Mouse (Mus musculus) heart, adult 8-10 months (tissue): ENCODE measurements around the gene Stard13. TPM values are rescaled to one million over a fixed set of nuclear protein-coding genes. Genes with fewer than 3 reads are reported as not detected.

Experiments
- DNase-seq: peaks from one replicate; pipeline ENCODE4 v3.0.0; 2022; ENCODE audit warnings: low spot score
- total RNA-seq, 4 experiments: library from RNA; stranded (reverse); gene quantifications; 2 replicates each; pipeline ENCODE4 v1.2.4; 2022

The Stard13 gene
- total RNA-seq, 4 experiments from 2014 or later = 24.3 to 29.4 (median 27.4) TPM

GRCm38 (mm10) chr5:151059772-151060171 lies 173.9 kb downstream of the Stard13 start:
- no peak for DNase-seq

DNA sequence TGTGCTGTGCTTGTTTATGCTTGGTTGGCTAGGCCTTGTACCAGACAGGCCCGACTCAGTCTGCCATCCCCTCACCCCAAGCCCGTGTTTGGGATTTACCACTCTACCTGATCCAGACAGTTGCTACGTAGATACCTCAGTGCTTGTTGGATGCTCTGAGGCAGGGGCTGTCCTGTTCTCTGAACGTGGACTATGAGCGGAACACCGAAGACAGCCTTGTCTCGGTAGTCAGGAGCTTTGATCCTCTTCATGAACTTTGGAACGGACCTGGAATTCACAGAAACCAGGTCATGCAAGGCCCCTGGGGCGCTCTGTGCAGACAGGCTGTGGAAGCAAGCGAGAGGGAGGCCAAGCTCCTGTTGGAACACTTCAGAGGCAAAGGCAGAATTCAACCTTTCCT lies 174.3 kb downstream of the Stard13 start:
- no peak for DNase-seq

- no peak for DNase-seq
Measured at GRCm38 (mm10) chr5:151057716-151058115, 175.9 kb downstream of the Stard13 start.

DNA sequence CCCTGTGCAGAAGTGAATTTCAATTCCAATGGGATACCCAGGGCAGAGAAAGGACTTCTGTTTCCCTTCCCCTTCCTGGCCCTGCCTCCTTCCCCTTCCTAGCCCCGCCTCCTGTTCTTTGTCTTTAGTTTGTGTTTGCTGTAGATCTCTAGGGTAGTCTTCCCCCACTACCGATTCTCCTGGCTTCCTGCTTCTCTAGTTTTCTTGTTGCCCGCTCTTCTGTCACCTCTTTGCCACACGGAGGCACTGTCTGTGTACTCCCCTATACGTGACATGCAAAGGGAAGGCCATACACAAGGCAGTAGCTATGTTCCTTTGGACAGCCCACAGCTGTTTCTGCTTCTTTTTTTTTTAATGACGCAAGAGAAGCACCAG lies 176.7 kb downstream of the Stard13 start:
- DNase-seq = peak; percentile 70

DNA sequence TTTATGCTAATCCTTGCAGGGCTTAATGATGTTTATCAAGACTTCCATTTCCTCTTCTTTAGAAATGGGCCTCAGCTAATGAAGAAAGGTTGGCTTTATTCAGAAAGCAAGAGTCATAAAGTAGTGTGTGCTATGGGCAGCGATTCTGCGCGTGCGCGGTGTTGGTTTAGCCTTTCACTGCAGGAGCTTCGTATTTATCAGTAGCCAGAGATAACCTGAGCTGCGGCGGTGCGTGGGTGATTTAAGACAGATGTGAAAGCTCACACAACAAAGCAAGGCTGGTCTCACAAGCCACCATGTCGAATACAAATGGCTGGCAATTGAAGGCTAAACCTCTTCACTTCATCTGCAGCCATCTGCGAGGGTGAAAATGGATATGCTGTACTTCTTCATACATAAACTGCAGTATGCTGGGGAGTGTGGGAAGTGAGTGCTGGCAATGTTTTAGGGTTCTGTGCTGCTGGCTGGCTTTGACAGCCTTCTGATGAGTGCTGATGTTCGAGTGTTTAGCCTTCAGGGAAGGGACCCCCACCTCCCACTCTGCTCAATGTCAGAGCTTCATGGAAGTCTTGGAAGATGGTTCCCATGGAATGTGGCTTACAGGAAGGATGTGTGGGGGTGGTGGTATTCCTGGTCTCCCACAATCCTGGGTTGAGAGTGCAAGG lies 177.2 kb downstream of the Stard13 start:
- DNase-seq = no peak

GRCm38 (mm10) chr5:151055426-151056090 lies 178.1 kb downstream of the Stard13 start:
- no peak for DNase-seq

GRCm38 (mm10) chr5:151054743-151055114 lies 178.9 kb downstream of the Stard13 start:
- DNase-seq = no peak

DNA sequence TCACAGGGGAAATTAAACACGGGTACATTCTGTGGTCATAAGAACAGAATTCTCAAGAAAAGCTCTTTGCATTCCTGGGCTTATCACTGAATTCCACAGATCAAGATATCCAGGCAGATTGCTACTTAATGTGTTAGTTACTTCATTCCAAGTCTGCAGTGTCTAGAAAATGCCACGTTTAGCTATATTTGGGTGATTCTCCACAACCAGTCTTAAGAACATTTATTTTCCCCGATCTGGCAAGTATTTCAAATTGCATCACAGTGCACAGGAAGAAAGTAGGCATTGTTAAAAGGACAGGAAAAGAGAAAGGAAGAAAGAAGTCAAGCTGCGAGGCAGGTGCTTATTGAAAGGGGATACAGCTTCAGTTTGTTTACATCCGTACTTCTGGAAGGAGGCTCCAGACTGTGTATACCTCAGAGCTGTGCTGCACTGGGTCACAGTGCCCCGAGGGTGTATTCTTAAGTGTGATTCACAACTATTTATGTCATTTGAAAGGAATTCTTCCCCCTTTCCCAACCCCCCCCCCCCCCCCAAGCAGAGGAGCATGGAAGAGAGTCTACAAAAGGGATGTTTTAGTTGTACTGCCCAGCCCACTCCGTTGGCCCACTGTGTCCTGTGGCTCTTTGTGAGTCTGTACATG lies 179.4 kb downstream of the Stard13 start:
- no peak for DNase-seq

DNA sequence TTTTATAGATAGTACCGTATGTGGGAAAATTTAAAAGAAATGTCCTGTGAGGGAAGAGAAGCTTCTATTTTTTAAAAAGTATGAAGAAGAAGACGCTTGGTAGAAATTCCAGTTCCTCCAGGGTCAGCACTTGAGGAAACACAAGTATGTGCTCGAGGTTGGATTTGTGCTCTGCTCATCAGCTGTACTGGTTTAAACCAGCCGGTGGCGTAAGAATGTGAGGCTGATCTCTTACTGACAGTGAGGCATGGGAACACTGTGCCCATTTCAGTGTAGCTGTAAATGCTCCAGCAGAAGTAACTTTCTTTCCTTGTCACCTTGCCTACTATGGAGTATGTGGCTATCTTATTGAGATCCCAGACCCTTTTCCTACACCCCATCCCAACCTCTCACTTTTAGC lies 180.4 kb downstream of the Stard13 start:
- no peak for DNase-seq

- DNase-seq = no peak
Measured at GRCm38 (mm10) chr5:151052331-151052730, 181.3 kb downstream of the Stard13 start.

- DNase-seq = peak; percentile 45
Measured at GRCm38 (mm10) chr5:151047488-151047887, 186.1 kb downstream of the Stard13 start.

DNA sequence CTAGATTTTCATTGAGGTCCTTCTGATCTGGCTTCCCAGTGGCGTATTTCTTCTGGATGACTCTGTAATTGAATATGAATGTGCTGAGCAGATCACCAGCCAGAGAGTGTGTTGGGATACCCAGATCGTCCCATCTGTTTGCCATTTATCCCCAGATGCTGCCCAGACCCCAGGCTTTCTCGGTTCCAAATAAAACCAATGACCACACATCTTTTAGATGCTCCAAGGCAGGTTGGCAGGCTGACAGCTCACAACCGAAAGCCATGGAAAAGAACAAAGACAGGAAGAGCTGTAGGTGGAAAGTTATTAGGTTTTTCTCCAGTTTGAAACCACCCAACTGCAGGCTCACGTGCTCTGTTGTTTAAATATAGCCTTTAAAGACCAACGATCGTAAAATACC lies 186.7 kb downstream of the Stard13 start:
- DNase-seq = peak; percentile 59

GRCm38 (mm10) chr5:151046131-151046530 lies 187.5 kb downstream of the Stard13 start:
- no peak for DNase-seq

- no peak for DNase-seq
Measured at GRCm38 (mm10) chr5:151042911-151043310, 190.7 kb downstream of the Stard13 start.

DNA sequence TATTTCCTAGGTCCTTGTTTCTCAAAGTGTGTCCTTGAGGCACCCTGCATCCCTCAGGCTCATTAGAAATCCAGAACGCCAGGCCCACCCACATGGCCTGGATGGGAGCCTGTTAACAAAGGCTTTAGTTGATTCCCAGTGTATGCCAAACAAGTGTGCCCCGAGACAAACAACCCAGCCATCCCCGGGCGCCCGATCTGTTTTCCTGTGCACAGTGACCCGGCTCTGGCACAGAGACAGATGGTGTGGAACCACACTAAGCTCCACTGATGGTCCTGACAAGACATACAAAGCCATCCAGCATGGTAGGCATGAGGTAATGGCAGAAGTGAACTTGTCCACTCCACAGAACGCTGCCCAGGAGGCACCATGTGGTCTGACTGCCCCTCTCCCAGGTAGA lies 195.8 kb downstream of the Stard13 start:
- DNase-seq = no peak

GRCm38 (mm10) chr5:151034715-151035512 lies 198.7 kb downstream of the Stard13 start:
- no peak for DNase-seq

GRCm38 (mm10) chr5:151028906-151029305 lies 204.7 kb downstream of the Stard13 start:
- no peak for DNase-seq

DNA sequence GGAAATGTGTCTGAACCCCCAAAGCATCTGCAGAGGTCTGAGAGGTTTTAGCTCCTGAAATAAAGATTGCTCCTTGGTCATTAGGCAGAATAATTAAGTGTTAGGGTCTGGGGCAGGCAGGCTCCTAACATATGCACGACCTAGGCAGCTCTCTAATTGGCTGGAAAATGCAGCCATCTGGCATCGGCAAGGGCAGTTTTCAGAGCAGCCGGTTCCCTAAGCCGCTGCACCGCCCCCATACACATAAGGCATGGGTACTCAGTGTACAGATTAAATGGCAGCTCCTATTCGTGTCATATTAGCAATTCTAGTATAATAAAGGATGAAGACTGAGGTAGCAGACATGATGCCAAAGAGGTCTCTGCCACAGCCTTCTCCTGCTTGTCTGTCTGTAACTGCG lies 206.5 kb downstream of the Stard13 start:
- DNase-seq = no peak

GRCm38 (mm10) chr5:151026069-151026468 lies 207.6 kb downstream of the Stard13 start:
- DNase-seq = no peak

DNA sequence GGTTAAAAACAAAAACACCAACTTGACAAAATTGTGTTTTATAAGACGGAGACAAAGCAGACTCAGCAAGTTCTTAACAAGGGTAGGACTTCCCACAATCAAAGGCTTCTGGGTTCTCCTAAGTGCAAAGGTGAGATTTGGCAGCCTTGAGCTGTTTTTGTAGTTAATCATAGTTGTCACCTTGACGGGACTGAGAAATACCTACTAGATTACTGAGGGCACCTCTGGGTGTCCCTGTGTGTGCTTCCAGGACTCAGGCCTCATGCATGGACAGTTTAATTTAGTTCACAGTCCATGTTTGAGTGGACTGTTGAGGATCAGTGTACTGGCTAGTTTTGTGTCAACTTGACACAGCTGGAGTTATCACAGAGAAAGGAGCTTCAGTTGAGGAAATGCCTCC lies 209.2 kb downstream of the Stard13 start:
- DNase-seq = no peak

DNA sequence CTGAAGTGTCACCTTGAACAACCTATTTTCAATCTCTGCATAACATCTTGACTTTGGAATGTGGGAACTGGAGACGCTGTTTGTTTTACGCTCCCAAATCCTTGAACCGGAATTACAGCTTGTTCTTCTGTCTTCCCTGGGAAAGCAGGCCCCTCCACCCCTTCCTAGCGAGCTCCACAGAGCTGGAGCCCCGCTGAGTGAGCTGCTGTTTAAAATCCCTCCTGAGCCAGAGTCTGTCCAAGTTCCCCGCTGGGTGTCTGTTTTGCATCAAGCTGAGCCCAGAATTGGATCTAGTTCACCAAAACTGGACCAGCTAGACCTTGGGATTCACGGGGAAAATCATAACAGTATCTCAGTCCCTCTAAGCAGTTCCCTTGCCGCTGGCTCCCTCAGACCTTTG lies 210.2 kb downstream of the Stard13 start:
- DNase-seq = peak; percentile 39

DNA sequence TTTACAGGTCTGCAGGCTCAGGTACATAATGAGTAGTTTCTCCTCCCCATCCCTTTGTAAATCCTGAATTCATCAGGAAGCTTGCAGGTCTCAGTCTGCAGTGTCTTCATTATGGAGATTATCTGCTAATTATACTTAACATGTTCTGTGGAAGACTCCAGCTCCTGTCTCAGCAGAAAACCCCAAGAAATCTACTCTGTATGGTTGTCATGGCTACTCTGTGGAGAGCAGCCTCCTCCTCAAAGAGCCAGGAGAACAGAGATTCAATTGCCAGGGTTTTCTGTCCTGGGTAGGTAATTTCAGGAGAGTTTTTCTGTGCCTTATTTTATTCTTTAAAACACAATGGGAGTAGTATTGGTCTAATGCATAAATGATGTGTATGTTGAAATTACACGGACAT lies 210.7 kb downstream of the Stard13 start:
- DNase-seq = no peak
